Mouse (Mus musculus): ENCODE data around the gene Olfr631. TPM values are rescaled to one million over a fixed set of nuclear protein-coding genes. Genes with fewer than 3 reads are reported as not detected.

Olfr631 gene
- polyA plus RNA-seq, 1 experiment from 2014 or later, result not detected

Other genes starting within 250 kb of the Olfr631 start
- not detected in 3 replicates for gene Olfr625-ps1, start 246.1 kb upstream of the Olfr631 start, polyA plus RNA-seq (2018)
- not detected in 3 replicates for gene Olfr243, start 214.2 kb upstream of the Olfr631 start, polyA plus RNA-seq (2018)
- gene Olfr628, start 198.5 kb upstream of the Olfr631 start, polyA plus RNA-seq (2018), result not detected in 3 replicates
- not detected in 3 replicates for gene Olfr629, start 183.9 kb upstream of the Olfr631 start, polyA plus RNA-seq (2018)
- not detected in 3 replicates for gene Olfr630, start 171.5 kb upstream of the Olfr631 start, polyA plus RNA-seq (2018)
- not detected in 3 replicates for gene Olfr69, start 157.2 kb upstream of the Olfr631 start, polyA plus RNA-seq (2018)
- gene Olfr68, start 149.1 kb upstream of the Olfr631 start, polyA plus RNA-seq (2018), result not detected in 3 replicates
- not detected in 3 replicates for gene Olfr67, start 137.0 kb upstream of the Olfr631 start, polyA plus RNA-seq (2018)
- not detected in 3 replicates for gene Hbb-bt, start 114.8 kb upstream of the Olfr631 start, polyA plus RNA-seq (2018)
- gene Hbb-bs, start 100.7 kb upstream of the Olfr631 start, polyA plus RNA-seq (2018), result not detected in 3 replicates
- not detected in 3 replicates for gene Hbb-bh2, start 88.3 kb upstream of the Olfr631 start, polyA plus RNA-seq (2018)
- not detected in 3 replicates for gene Hbb-bh1, start 85.7 kb upstream of the Olfr631 start, polyA plus RNA-seq (2018)
- gene Hbb-y, start 75.6 kb upstream of the Olfr631 start, polyA plus RNA-seq (2018), result not detected in 3 replicates
- gene Olfr66, start 42.6 kb upstream of the Olfr631 start, polyA plus RNA-seq (2018), result not detected in 3 replicates
- gene Olfr64, start 34.3 kb upstream of the Olfr631 start, polyA plus RNA-seq (2018), result not detected in 3 replicates
- not detected in 3 replicates for gene Olfr65, start 25.3 kb upstream of the Olfr631 start, polyA plus RNA-seq (2018)
- gene Olfr632, start 5.5 kb downstream of the Olfr631 start, polyA plus RNA-seq (2018), result not detected in 3 replicates
- gene Olfr633, start 15.6 kb downstream of the Olfr631 start, polyA plus RNA-seq (2018), result not detected in 3 replicates
- gene Olfr635, start 42.3 kb downstream of the Olfr631 start, polyA plus RNA-seq (2018), result not detected in 3 replicates
- not detected in 3 replicates for gene Olfr638, start 69.9 kb downstream of the Olfr631 start, polyA plus RNA-seq (2018)
- gene Olfr639, start 88.5 kb downstream of the Olfr631 start, polyA plus RNA-seq (2018), result not detected in 3 replicates
- not detected in 3 replicates for gene Olfr640, start 96.7 kb downstream of the Olfr631 start, polyA plus RNA-seq (2018)
- gene Olfr641, start 106.6 kb downstream of the Olfr631 start, polyA plus RNA-seq (2018), result not detected in 3 replicates
- gene Olfr642, start 123.8 kb downstream of the Olfr631 start, polyA plus RNA-seq (2018), result not detected in 3 replicates
- not detected in 3 replicates for gene 4930516K23Rik, start 132.6 kb downstream of the Olfr631 start, polyA plus RNA-seq (2018)
- gene Olfr644, start 143.0 kb downstream of the Olfr631 start, polyA plus RNA-seq (2018), result not detected in 3 replicates
- not detected in 3 replicates for gene Olfr645, start 156.6 kb downstream of the Olfr631 start, polyA plus RNA-seq (2018)
- not detected in 3 replicates for gene Olfr646, start 176.0 kb downstream of the Olfr631 start, polyA plus RNA-seq (2018)
- gene Ubqln5, start 201.0 kb downstream of the Olfr631 start, polyA plus RNA-seq (2018), result not detected in 3 replicates
- gene Olfr643, start 208.6 kb downstream of the Olfr631 start, polyA plus RNA-seq (2018), result not detected in 3 replicates
- not detected in 3 replicates for gene Ubqln3, start 214.5 kb downstream of the Olfr631 start, polyA plus RNA-seq (2018)
- not detected in 3 replicates for gene Ubqlnl, start 221.7 kb downstream of the Olfr631 start, polyA plus RNA-seq (2018)
- not detected in 3 replicates for gene Olfm5, start 236.0 kb downstream of the Olfr631 start, polyA plus RNA-seq (2018)

Measured in macrophage (primary cell).